Mouse (Mus musculus) T-cell, adult 66 days (primary cell): Measurements from ENCODE around the gene Olfr543. TPM values are rescaled to one million over a fixed set of nuclear protein-coding genes. Genes with fewer than 3 reads are reported as not detected.

Experiments used
- total RNA-seq, 2 experiments: library from RNA; stranded (reverse); gene quantifications; 3 replicates in 1 of 2; 4 replicates in 1 of 2; pipeline ENCODE4 v1.2.4; 2023

Gene Olfr543
- not detected for total RNA-seq

DNA sequence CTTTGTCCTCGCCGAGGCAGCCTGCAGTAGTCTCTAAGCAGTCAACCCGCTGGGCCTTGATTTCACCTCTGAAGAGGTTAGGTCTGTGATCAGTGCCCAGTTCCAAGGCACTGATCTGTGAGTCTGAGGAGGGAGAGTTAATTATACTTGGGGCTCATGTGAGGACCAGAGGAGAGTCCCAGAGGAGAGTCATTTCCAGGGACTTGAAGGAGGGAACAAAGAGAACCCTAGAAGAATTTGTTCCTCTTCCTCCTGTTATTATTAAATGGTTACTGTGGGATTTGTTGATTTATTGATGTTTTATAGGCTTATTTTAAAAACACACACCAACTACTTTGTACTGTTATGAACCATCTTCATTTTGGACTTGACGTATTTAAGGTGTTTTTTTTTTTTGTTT, at the start of gene Olfr543:
Olfr543 (minus strand) TSS at position 101 of the 400 bp plus-strand sequence.

DNA sequence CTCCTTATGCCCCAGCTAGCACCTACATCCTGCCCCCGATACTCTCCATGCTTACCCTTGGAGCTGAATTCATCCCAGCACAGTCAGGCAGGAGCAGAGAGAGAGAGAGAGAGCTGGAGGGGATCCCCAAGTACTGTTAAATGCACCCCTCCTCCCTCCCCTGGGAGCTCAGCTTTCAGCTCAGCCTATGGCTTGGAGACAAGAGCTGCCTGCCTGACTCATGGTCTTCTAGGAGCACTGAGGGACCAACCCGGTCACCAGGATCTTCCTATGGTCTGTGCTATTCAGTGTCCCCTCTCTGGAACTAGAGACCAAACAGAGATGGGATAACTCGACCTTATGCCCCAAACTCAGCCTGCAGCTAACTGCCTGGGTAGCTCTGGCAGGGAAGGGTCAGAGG, 18.0 kb upstream of the Olfr543 start, which contains the start of gene Olfr545:
Olfr545 (minus strand) TSS at position 101 of the 400 bp plus-strand sequence.

DNA sequence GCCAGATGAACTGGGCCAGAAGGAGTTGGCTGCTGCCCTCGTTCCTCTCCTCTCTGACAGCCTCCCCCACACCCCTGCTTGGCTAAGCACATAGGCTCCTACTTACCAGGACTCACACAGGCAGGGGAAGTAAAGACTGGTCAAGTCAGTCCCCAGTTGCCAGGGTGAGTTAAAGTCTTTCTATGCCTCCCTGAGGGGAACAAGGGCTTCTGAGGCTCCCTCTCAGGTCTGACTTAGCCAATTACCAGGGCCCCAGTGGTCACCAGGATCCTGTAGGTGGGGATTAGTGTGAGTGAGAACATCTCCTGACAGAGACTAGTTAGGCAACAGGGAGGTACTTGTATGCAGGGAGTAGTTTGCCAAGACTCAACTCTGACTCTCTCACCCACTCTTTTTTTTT, 6.7 kb upstream of the Olfr543 start, which contains the start of gene Olfr544:
Olfr544 (minus strand) TSS at position 153 of the 400 bp plus-strand sequence.

DNA sequence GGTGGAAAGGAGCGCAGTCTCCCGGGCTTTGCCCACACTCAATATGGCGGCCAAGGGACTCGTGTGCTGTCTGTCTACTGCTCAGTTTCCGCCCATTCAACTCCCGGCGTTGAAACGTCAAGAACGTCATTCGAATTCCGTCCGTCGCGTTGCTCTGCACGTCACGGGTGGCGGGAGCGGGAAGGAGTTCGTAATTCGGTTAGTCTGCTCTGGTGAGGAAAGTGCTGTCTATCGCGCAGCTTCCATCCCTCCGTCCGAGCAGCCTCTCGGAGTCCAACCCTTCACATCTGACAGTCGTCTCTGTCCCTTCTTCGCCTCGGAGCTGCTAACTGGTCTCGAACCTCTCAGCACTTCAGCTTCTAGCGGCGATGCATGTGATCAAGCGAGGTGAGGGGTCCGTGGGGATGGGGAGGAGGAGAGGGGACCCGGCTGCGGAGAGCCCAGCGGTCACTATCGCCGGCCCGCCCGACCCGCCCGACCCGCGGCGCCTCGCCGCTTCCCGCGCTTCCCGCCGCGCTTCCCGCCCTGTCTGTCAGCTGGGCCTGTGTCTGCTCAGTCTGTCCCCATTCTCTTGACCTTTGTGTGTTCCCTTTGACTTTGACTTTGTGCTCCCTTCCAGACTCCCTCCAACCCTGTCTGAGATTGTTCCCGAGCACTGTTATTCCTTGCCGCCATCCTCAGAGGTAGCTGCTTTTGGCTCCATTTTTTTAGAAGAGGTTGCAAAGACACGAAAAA, 39.7 kb downstream of the Olfr543 start, which contains the start of gene Rrm1:
Rrm1 (plus strand) TSS at position 39 of the 735 bp plus-strand sequence.

Other genes with a start within 250 kb of the Olfr543 start
- 100 to 1,000 TPM; 148 to 179 TPM for gene Rhog, start 225.6 kb downstream of the Olfr543 start, total RNA-seq
- 100 to 1,000 TPM; 178 to 179 TPM for gene Stim1, start 213.9 kb downstream of the Olfr543 start, total RNA-seq
- 10 to 100 TPM; 52.3 to 62.0 TPM for gene Rrm1, start 40.0 kb downstream of the Olfr543 start, total RNA-seq
- gene Olfr544, start 6.6 kb upstream of the Olfr543 start, total RNA-seq = not detected
- gene Olfr545, start 17.9 kb upstream of the Olfr543 start, total RNA-seq = not detected
- not detected for gene Olfr547, start 53.1 kb upstream of the Olfr543 start, total RNA-seq
- not detected for gene Olfr548-ps1, start 59.2 kb upstream of the Olfr543 start, total RNA-seq
- gene Olfr549, start 68.2 kb upstream of the Olfr543 start, total RNA-seq = not detected
- gene Trim21, start 83.8 kb upstream of the Olfr543 start, total RNA-seq = 10 to 100 TPM; 48.7 to 64.4 TPM
- not detected for gene Olfr550, start 89.8 kb upstream of the Olfr543 start, total RNA-seq
- not detected for gene Olfr551, start 110.2 kb upstream of the Olfr543 start, total RNA-seq
- gene Olfr552, start 116.1 kb upstream of the Olfr543 start, total RNA-seq = not detected
- not detected for gene Olfr553, start 136.5 kb upstream of the Olfr543 start, total RNA-seq
- not detected for gene Olfr554, start 156.8 kb upstream of the Olfr543 start, total RNA-seq
- gene Olfr555, start 177.1 kb upstream of the Olfr543 start, total RNA-seq = not detected
- gene Olfr556, start 183.2 kb upstream of the Olfr543 start, total RNA-seq = not detected
- gene Trim68, start 205.6 kb upstream of the Olfr543 start, total RNA-seq = 10 to 100 TPM; 12.1 to 15.4 TPM
- gene Olfr557, start 214.2 kb upstream of the Olfr543 start, total RNA-seq = not detected
- gene Olfr558, start 220.5 kb upstream of the Olfr543 start, total RNA-seq = not detected
- gene Olfr33, start 237.4 kb upstream of the Olfr543 start, total RNA-seq = not detected
- gene Olfr559, start 245.8 kb upstream of the Olfr543 start, total RNA-seq = not detected